14 mouse cellular contexts compared by ENCODE assay signal in the genomic region with DNA sequence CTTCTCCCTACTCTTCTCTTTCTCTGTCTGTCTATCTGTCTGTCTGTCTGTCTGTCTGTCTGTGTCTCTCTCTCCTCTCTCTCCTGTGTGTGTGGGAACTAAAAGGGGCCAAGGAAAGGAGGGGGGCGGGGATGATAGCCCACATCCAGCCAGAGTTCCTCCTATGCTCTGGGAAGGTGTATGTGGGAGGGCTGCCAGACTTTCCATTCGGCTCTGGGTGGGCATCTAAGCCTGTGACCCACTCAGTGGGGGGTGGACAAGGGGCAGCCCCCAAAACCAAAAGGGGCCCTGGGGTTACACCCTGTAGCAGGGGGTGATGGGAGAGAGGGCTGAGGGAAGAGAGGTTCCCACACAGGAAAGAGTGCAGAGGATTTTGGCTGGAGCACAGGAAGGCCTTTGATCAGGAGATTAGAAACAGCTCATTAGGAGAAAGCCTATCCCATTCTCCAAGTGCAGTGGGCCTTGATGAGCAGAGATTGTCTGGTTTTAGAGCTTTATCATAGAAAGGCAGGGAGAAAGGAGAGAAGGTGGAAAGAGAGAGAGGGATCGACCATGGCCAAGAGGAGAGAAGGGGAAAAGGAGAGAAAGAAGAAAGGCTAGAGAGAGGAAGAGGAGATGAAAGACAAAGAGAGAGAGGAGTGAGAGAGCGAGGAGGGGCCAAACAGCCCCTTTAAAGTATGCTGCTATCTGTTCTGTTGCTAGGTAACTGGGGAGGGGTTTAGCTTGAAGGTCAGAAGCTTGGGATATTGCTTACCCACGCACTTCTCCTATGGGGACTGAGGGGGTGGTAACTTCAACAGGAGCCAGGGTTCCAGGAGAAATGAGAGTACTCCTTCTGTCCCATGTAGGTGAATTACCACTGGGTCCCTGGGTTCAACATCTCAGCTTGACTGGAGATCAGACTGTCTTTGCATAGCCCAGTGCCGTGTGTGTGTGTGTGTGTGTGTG.
DNase-seq lines count a peak whose midpoint lies in the region; ATAC-seq lines count a peak whose summit lies in the region.
"Had no signal": no experiment of that assay in that cellular context is flagged by ENCODE, and none has a peak within 500 bp of the region (broad histone marks: within the 10 kb centered on the region; RNA-seq: fewer than 3 reads in every experiment).

No protein-coding gene starts in this region.

- H3K27me3 ChIP-seq in midbrain, embryonic 10.5 days (ENCODE audit: low read depth, poor library complexity, severe bottlenecking), result no peaks in the 10 kb centered on the region
- no peaks in the 10 kb centered on the region for H3K27me3 ChIP-seq in midbrain, embryonic 16.5 days (ENCODE audit: control insufficient read depth, insufficient read depth, low read depth, low read length)
- H3K27me3 ChIP-seq in embryonic facial prominence, embryonic 12.5 days, result no peaks in the 10 kb centered on the region
- H3K27me3 ChIP-seq: liver, embryonic 13.5 days had no signal

- WGBS in midbrain, embryonic 10.5 days, result 21% methylated on average over 6 of the region's 6 CpGs
- 8% methylated on average over 6 of the region's 6 CpGs for WGBS in midbrain, embryonic 16.5 days
- 53% methylated on average over 6 of the region's 6 CpGs for WGBS in embryonic facial prominence, embryonic 12.5 days

- no peak overlapping the region for H3K9ac ChIP-seq in midbrain, embryonic 16.5 days (ENCODE audit: low read depth, low read length)
- H3K9ac ChIP-seq in embryonic facial prominence, embryonic 12.5 days, result no peak overlapping the region
- H3K9ac ChIP-seq: liver, embryonic 13.5 days had no signal

- peak; percentile 4 for DNase-seq in gastrocnemius, postnatal 25 days
- no peak for DNase-seq in gastrocnemius, adult 18-20 months (ENCODE audit: low spot score)
- peak; percentile 29 for DNase-seq in midbrain, embryonic 10.5 days (ENCODE audit: low spot score)
- peak; percentile 51 for DNase-seq in retina, postnatal 1 day
- DNase-seq in testis, postnatal 14 days (ENCODE audit: low spot score), result no peak
- DNase-seq in kidney, postnatal 10 days, result no peak
- DNase-seq: cerebellum, adult 9-11 months; heart, adult 2 months; heart, postnatal 14 days; kidney, adult 2 months; liver, embryonic 13.5 days had no signal

- H3K4me1 ChIP-seq in midbrain, embryonic 10.5 days, result peaks cover 17% of the 10 kb centered on the region
- H3K4me1 ChIP-seq in midbrain, embryonic 16.5 days (ENCODE audit: control insufficient read depth, insufficient read depth, low read length), result peaks cover 3% of the 10 kb centered on the region; the same call in 1 of the 2 replicates
- H3K4me1 ChIP-seq in embryonic facial prominence, embryonic 12.5 days, result no peaks in the 10 kb centered on the region
- H3K4me1 ChIP-seq: liver, embryonic 13.5 days had no signal

- H3K36me3 ChIP-seq in midbrain, embryonic 10.5 days, result no peaks in the 10 kb centered on the region
- H3K36me3 ChIP-seq in midbrain, embryonic 16.5 days (ENCODE audit: control insufficient read depth, insufficient read depth, low read length), result no peaks in the 10 kb centered on the region
- H3K36me3 ChIP-seq in embryonic facial prominence, embryonic 12.5 days, result no peaks in the 10 kb centered on the region
- H3K36me3 ChIP-seq: G1E; liver, embryonic 13.5 days had no signal

- no peaks in the 10 kb centered on the region for H3K9me3 ChIP-seq in midbrain, embryonic 10.5 days (replicated peaks)
- no peaks in the 10 kb centered on the region for H3K9me3 ChIP-seq in midbrain, embryonic 16.5 days (replicated peaks; ENCODE audit: control insufficient read depth, low read length, poor library complexity, severe bottlenecking)
- no peaks in the 10 kb centered on the region for H3K9me3 ChIP-seq in embryonic facial prominence, embryonic 12.5 days
- H3K9me3 ChIP-seq: liver, embryonic 13.5 days had no signal

- H3K4me2 ChIP-seq in midbrain, embryonic 16.5 days (ENCODE audit: low read length), result no peak overlapping the region
- H3K4me2 ChIP-seq in embryonic facial prominence, embryonic 12.5 days (replicated peaks), result no peak overlapping the region
- H3K4me2 ChIP-seq: liver, embryonic 13.5 days had no signal

- H3K27ac ChIP-seq in midbrain, embryonic 10.5 days (replicated peaks), result peak overlapping the region; percentile 74
- no peak overlapping the region for H3K27ac ChIP-seq in midbrain, embryonic 16.5 days (ENCODE audit: low read length)
- no peak overlapping the region for H3K27ac ChIP-seq in embryonic facial prominence, embryonic 12.5 days
- H3K27ac ChIP-seq: heart, adult 2 months; liver, embryonic 13.5 days had no signal

- ATAC-seq in midbrain, embryonic 16.5 days, result no peak
- peak; percentile 47; the same call in 1 of the 2 replicates for ATAC-seq in embryonic facial prominence, embryonic 12.5 days (ENCODE audit: insufficient number of reproducible peaks, insufficient read depth, low FRiP score, low TSS enrichment)

- no peak overlapping the region for H3K4me3 ChIP-seq in midbrain, embryonic 10.5 days
- H3K4me3 ChIP-seq in midbrain, embryonic 16.5 days (ENCODE audit: low read depth, low read length), result no peak overlapping the region
- H3K4me3 ChIP-seq in embryonic facial prominence, embryonic 12.5 days, result no peak overlapping the region
- H3K4me3 ChIP-seq: heart, adult 2 months; liver, embryonic 13.5 days had no signal

Comparison
In these comparisons a context has a peak if more than half of its experiments do, and no peak if none do; other contexts are left out.
1. DNase-seq: peak in gastrocnemius, postnatal 25 days (single experiment), midbrain, embryonic 10.5 days (single experiment) and retina, postnatal 1 day (single experiment); none in gastrocnemius, adult 18-20 months (single experiment), testis, postnatal 14 days (single experiment) and kidney, postnatal 10 days (single experiment).